Mouse (Mus musculus): ENCODE measurements at regions not wholly inside any gene's neighbourhood (a gene's known extent, or its start where the extent isn't known, plus 50 kb on each side); places are given as distances from the start of the nearest gene placed in this dataset.
A peak's percentile ranks its signal among the peaks of the same experiment; 100 is the strongest.

GRCm38 (mm10) chr15:53399663-53400553 lies 484.8 kb upstream of the Gm7489 start:
- 73% methylated on average over 11 of the region's 11 CpGs for WGBS
- DNase-seq (ENCODE audit: extremely low read depth, low read depth, low spot score) = peak; percentile 33
- Histone ChIP-seq H3K9ac (ENCODE audit: low read depth, low read length) (no peak overlapping the region), H3K36me3 (ENCODE audit: control insufficient read depth, insufficient read depth, low read length) (no peaks in the 10 kb centered on the region), H3K79me2 (ENCODE audit: control insufficient read depth, insufficient read depth, low read length) (no peaks in the 10 kb centered on the region), H3K27me3 (ENCODE audit: control insufficient read depth, insufficient read depth, low read length) (no peaks in the 10 kb centered on the region), H3K4me3 (ENCODE audit: insufficient read depth, low read depth, low read length) (0 out of 2 replicates have a peak overlapping the region, but pooled peaks have one; percentile 7), H3K27ac (replicated peaks; ENCODE audit: insufficient read depth, low read depth, low read length) (no peak overlapping the region), H3K4me1 (ENCODE audit: control insufficient read depth, insufficient read depth, low read length) (no peaks in the 10 kb centered on the region)
- no peak for TF ChIP-seq CTCF (IDR thresholded peaks at IDR 0.05; ENCODE audit: low read depth, low read length)

GRCm38 (mm10) chr15:53400554-53400846 lies 484.2 kb upstream of the Gm7489 start:
- no peaks in the 10 kb centered on the region for H3K27me3 ChIP-seq (ENCODE audit: control insufficient read depth, insufficient read depth, low read length)
- no peak overlapping the region for H3K4me3 ChIP-seq (ENCODE audit: insufficient read depth, low read depth, low read length)
- TF ChIP-seq POLR2A (IDR thresholded peaks at IDR 0.05; ENCODE audit: extremely low read depth, insufficient read depth, low read length) = no peak
- no peak for TF ChIP-seq CTCF (IDR thresholded peaks at IDR 0.05; ENCODE audit: low read depth, low read length)
- WGBS = 74% methylated on average over 3 of the region's 3 CpGs
- no peaks in the 10 kb centered on the region for H3K36me3 ChIP-seq (ENCODE audit: control insufficient read depth, insufficient read depth, low read length)
- DNase-seq (ENCODE audit: extremely low read depth, low read depth, low spot score) = no peak
- H3K79me2 ChIP-seq (ENCODE audit: control insufficient read depth, insufficient read depth, low read length) = no peaks in the 10 kb centered on the region
- no peak overlapping the region for H3K9ac ChIP-seq (ENCODE audit: low read depth, low read length)
- no peak overlapping the region for H3K27ac ChIP-seq (replicated peaks; ENCODE audit: insufficient read depth, low read depth, low read length)
- no peaks in the 10 kb centered on the region for H3K4me1 ChIP-seq (ENCODE audit: control insufficient read depth, insufficient read depth, low read length)

Measured in liver, adult 2 months (tissue).